Mouse (Mus musculus) megakaryocyte, adult 5-6 weeks (primary cell): ENCODE data around the gene 4930523C07Rik. TPM values are rescaled to one million over a fixed set of nuclear protein-coding genes. Genes with fewer than 3 reads are reported as not detected.

Experiments used
- ATAC-seq: 2 replicates; pipeline ENCODE4 v1.8.0; 2016; ENCODE audit warnings: mild to moderate bottlenecking, inconsistent platforms; ENCODE audit not compliant: poor library complexity, severe bottlenecking
- total RNA-seq, 2 experiments: library from RNA; stranded (forward) in 1 of 2; stranded (reverse) in 1 of 2; fragments of 153-499, 151-499 nt in 1 of 2; fragments of 221-1000, 200-1000 nt in 1 of 2; gene quantifications; 2 replicates each; pipeline versions ENCODE4 v1.2.3 to v1.2.4; 2015 to 2017

Gene 4930523C07Rik
- total RNA-seq, 2 experiments from 2014 or later, result 48.8 to 66.3 TPM

GRCm38 (mm10) chr1:160084239-160084638, 40.1 kb downstream of the 4930523C07Rik start:
- ATAC-seq, result no peak

- no peak for ATAC-seq
Measured at GRCm38 (mm10) chr1:160086651-160087050, 42.5 kb downstream of the 4930523C07Rik start.

- no peak for ATAC-seq
Measured at GRCm38 (mm10) chr1:160099659-160100302, 55.6 kb downstream of the 4930523C07Rik start.

- ATAC-seq, result no peak
Measured at GRCm38 (mm10) chr1:160100996-160101395, 56.8 kb downstream of the 4930523C07Rik start.

- ATAC-seq, result no peak
Measured at GRCm38 (mm10) chr1:160105426-160105825, 61.2 kb downstream of the 4930523C07Rik start.

GRCm38 (mm10) chr1:160108604-160109003, 64.4 kb downstream of the 4930523C07Rik start:
- no peak for ATAC-seq

GRCm38 (mm10) chr1:160123957-160124356, 79.8 kb downstream of the 4930523C07Rik start:
- ATAC-seq, result no peak

Other genes starting within 250 kb of the 4930523C07Rik start
- gene Tnn, start 109.2 kb downstream of the 4930523C07Rik start, total RNA-seq (2015), result not detected in 2 replicates
- gene Tnn, start 109.2 kb downstream of the 4930523C07Rik start, total RNA-seq (2017), result not detected in 2 replicates
- gene Mrps14, start 150.8 kb downstream of the 4930523C07Rik start, total RNA-seq (2015), result 109 and 125 TPM in 2 replicates
- gene Mrps14, start 150.8 kb downstream of the 4930523C07Rik start, total RNA-seq (2017), result 90.6 and 95.8 TPM in 2 replicates
- gene Cacybp, start 168.5 kb downstream of the 4930523C07Rik start, total RNA-seq (2015), result 122 and 129 TPM in 2 replicates
- gene Cacybp, start 168.5 kb downstream of the 4930523C07Rik start, total RNA-seq (2017), result 122 and 124 TPM in 2 replicates